Mouse (Mus musculus) midbrain, postnatal 0 days (tissue): Measurements from ENCODE around the gene Vmn1r32. TPM values are rescaled to one million over a fixed set of nuclear protein-coding genes. Genes with fewer than 3 reads are reported as not detected.

Source experiments
- ATAC-seq: fragments of 200-750 bp; cut with Nextera tagmentation; 2 replicates; pipeline ENCODE4 v1.8.0; 2017; ENCODE audit warnings: moderate number of reproducible peaks, mild to moderate bottlenecking, moderate TSS enrichment, moderate library complexity; ENCODE audit not compliant: low FRiP score
- DNase-seq: peaks from one replicate; pipeline ENCODE4 v3.0.0-alpha.2; 2015; ENCODE audit warnings: low spot score
- H3K27ac ChIP-seq: fragments of 300-500 bp; sonication (generic); 2 replicates; pipeline ENCODE4 v1.5.1; 2014; ENCODE audit warnings: low read depth, mild to moderate bottlenecking, low read length, mixed read lengths
- H3K27me3 ChIP-seq: fragments of 300-500 bp; sonication (generic); 2 replicates; pipeline ENCODE4 v1.6.1; 2014; ENCODE audit warnings: low read length, control low read depth, mixed read lengths; ENCODE audit not compliant: insufficient read depth
- H3K36me3 ChIP-seq: fragments of 300-500 bp; sonication (generic); 2 replicates; pipeline ENCODE4 v1.6.1; 2014; ENCODE audit warnings: low read length, control low read depth, mixed read lengths; ENCODE audit not compliant: insufficient read depth
- H3K4me1 ChIP-seq: fragments of 300-500 bp; sonication (generic); 2 replicates; pipeline ENCODE4 v1.6.1; 2014; ENCODE audit warnings: mild to moderate bottlenecking, control low read depth, antibody characterized with exemption, low read length, mixed read lengths; ENCODE audit not compliant: insufficient read depth
- H3K4me2 ChIP-seq: fragments of 300-500 bp; sonication (generic); 2 replicates; pipeline ENCODE4 v1.6.1; 2014; ENCODE audit warnings: low read depth, mild to moderate bottlenecking, low read length, mixed read lengths; ENCODE audit not compliant: poor library complexity, severe bottlenecking
- H3K4me3 ChIP-seq: fragments of 300-500 bp; sonication (generic); 2 replicates; pipeline ENCODE4 v1.5.1; 2014; ENCODE audit warnings: low read depth, mild to moderate bottlenecking, low read length, moderate library complexity
- H3K9ac ChIP-seq: fragments of 300-500 bp; sonication (generic); replicated peaks from 2 replicates; pipeline ENCODE4 v1.6.1; 2014; ENCODE audit warnings: mild to moderate bottlenecking, low read length, moderate library complexity, mixed read lengths; ENCODE audit not compliant: poor library complexity, severe bottlenecking
- H3K9me3 ChIP-seq: fragments of 300-500 bp; sonication (generic); 2 replicates; pipeline ENCODE4 v1.6.1; 2016; ENCODE audit warnings: low read length, control low read depth
- CTCF ChIP-seq: IDR thresholded peaks from 2 replicates; pipeline ENCODE4 v1.5.1; 2016; ENCODE audit warnings: antibody characterized with exemption, mild to moderate bottlenecking
- WGBS: fragments of 180-500 bp; shearing (Covaris S2); extraction: QIAGEN DNeasy Blood & Tissue Kit; methylation state at CpG from one replicate; pipeline ENCODE4 v1.1.7; 2014; 5-methylcytosine and 5-hydroxymethylcytosine counted together
- polyA plus RNA-seq: library from polyadenylated mRNA; unstranded; fragments of >200 nt; fragmentation: Nextera tagmentation; extraction: Ambion mirVana; gene quantifications from 2 replicates; pipeline ENCODE4 v1.2.1, GENCODE M21; 2015
- total RNA-seq: library from RNA; depleted of rRNA; stranded (reverse); fragments of >200 nt; gene quantifications from 2 replicates; pipeline ENCODE4 v1.2.3, GENCODE M21; 2014; rRNA removed

Gene Vmn1r32
- total and polyA plus RNA-seq, 2 experiments from 2014 or later = 0.22 TPM; not detected in 1

DNA sequence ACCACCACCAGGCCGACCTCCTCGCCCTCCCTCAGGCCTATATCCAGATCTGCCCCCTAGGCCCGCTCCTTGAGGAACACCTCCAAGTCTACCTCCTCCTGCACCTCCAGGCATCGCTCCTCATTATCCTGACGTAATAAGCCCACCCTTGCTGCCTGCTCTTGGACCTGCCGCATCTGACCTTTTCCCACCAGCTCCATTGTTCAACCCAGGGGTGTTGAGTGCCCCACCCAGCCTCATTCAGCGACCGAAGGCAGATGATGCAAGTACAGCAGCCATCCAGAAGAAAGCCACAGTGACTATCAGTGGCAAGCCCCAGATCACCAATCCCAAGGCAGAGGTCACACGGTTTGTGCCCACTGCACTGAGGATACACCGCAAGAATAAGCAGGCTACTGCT is 31.5 kb downstream of the Vmn1r32 start:
- DNase-seq (no peak), ATAC-seq (no peak; the same call in 1 of the 2 replicates)
- H3K4me1 ChIP-seq = no peaks in the 10 kb centered on the region
- no peaks in the 10 kb centered on the region for H3K27me3 ChIP-seq
- no peaks in the 10 kb centered on the region for H3K9me3 ChIP-seq
- no peaks in the 10 kb centered on the region for H3K36me3 ChIP-seq
- no peak overlapping the region for H3K4me3 ChIP-seq
- TF ChIP-seq CTCF = no peak
- no peak overlapping the region for H3K4me2 ChIP-seq
- no peak overlapping the region for H3K27ac ChIP-seq
- 91% methylated on average over 10 of the region's 10 CpGs for WGBS
- H3K9ac ChIP-seq = no peak overlapping the region

DNA sequence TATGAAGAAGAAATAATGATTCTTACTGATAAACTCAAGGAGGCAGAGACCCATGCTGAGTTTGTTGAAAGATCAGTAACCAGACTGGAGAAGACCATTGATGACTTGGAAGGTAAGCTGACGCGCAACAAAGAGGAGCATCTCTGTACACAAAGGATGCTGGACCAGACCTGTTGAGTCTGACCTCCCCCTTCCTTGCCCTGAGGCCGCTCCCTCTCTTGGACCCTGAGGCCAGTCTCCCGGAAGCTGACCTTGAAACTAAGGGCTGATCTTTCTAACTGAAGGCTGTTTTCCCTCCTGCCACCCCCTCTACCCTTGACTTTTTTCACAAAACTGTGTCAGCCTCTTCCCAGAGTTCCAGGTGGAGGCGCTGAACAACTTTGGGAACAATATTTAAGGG is 43.5 kb downstream of the Vmn1r32 start:
- Histone ChIP-seq H3K4me2 (no peak overlapping the region), H3K36me3 (no peaks in the 10 kb centered on the region), H3K9me3 (no peaks in the 10 kb centered on the region), H3K9ac (no peak overlapping the region), H3K27me3 (no peaks in the 10 kb centered on the region), H3K4me3 (no peak overlapping the region), H3K27ac (no peak overlapping the region), H3K4me1 (no peaks in the 10 kb centered on the region)
- ATAC-seq (no peak), DNase-seq (no peak)
- 97% methylated on average over 5 of the region's 5 CpGs for WGBS
- TF ChIP-seq CTCF = no peak

Other genes starting within 250 kb of the Vmn1r32 start
- gene Mad2l1, start 24.7 kb downstream of the Vmn1r32 start, total RNA-seq = 6.7 and 6.8 TPM in 2 replicates
- 11.5 and 11.6 TPM in 2 replicates for gene Mad2l1, start 24.7 kb downstream of the Vmn1r32 start, polyA plus RNA-seq
- gene Vmn1r33, start 58.2 kb upstream of the Vmn1r32 start, total RNA-seq = not detected in 2 replicates
- not detected in 2 replicates for gene Vmn1r33, start 58.2 kb upstream of the Vmn1r32 start, polyA plus RNA-seq
- not detected in 2 replicates for gene Vmn1r34, start 83.8 kb upstream of the Vmn1r32 start, total RNA-seq
- gene Vmn1r34, start 83.8 kb upstream of the Vmn1r32 start, polyA plus RNA-seq = not detected in 2 replicates
- gene Vmn1r35, start 125.8 kb upstream of the Vmn1r32 start, total RNA-seq = not detected in 2 replicates
- not detected in 2 replicates for gene Vmn1r35, start 125.8 kb upstream of the Vmn1r32 start, polyA plus RNA-seq
- gene Vmn1r36, start 159.1 kb upstream of the Vmn1r32 start, total RNA-seq = not detected in 2 replicates
- not detected in 2 replicates for gene Vmn1r36, start 159.1 kb upstream of the Vmn1r32 start, polyA plus RNA-seq
- gene Vmn1r37, start 169.3 kb upstream of the Vmn1r32 start, total RNA-seq = not detected in 2 replicates
- not detected in 2 replicates for gene Vmn1r37, start 169.3 kb upstream of the Vmn1r32 start, polyA plus RNA-seq
- gene Vmn1r38, start 222.5 kb upstream of the Vmn1r32 start, total RNA-seq = not detected in 2 replicates
- not detected in 2 replicates for gene Vmn1r38, start 222.5 kb upstream of the Vmn1r32 start, polyA plus RNA-seq